ENCODE assay signal across 23 mouse cellular contexts in genomic region chr13:48660741-48661140, GRCm38 (mm10). TPM values are rescaled to one million over a fixed set of nuclear protein-coding genes. Genes with fewer than 3 reads are reported as not detected.
A peak's percentile ranks its signal among the peaks of the same experiment; 100 is the strongest.
DNase-seq lines count a peak whose midpoint lies in the region; ATAC-seq and TF ChIP-seq lines count a peak whose summit lies in the region.
"Had no signal": no experiment of that assay in that cellular context is flagged by ENCODE, and none has a peak within 500 bp of the region (broad histone marks: within the 10 kb centered on the region; RNA-seq: fewer than 3 reads in every experiment).

No protein-coding gene starts in this region.

- H3K27me3 ChIP-seq in heart, postnatal 0 days (ENCODE audit: control insufficient read depth, insufficient read depth, low read length), result peaks cover 99% of the 10 kb centered on the region
- H3K27me3 ChIP-seq in embryonic facial prominence, embryonic 10.5 days (replicated peaks; ENCODE audit: low read depth, poor library complexity, severe bottlenecking), result peaks cover 100% of the 10 kb centered on the region
- H3K27me3 ChIP-seq in embryonic facial prominence, embryonic 14.5 days (replicated peaks; ENCODE audit: control insufficient read depth, insufficient read depth, low read length), result peaks cover 98% of the 10 kb centered on the region
- H3K27me3 ChIP-seq in stomach, postnatal 0 days (ENCODE audit: control insufficient read depth, insufficient read depth, low read length), result peaks cover 3% of the 10 kb centered on the region; the same call in 1 of the 2 replicates

- H3K4me3 ChIP-seq in heart, postnatal 0 days (ENCODE audit: low read depth, low read length), result 0 out of 2 replicates have a peak overlapping the region, but pooled peaks have one; percentile 33
- H3K4me3 ChIP-seq in embryonic facial prominence, embryonic 10.5 days, result peak overlapping the region; percentile 67; the same call in 1 of the 2 replicates
- 0 out of 2 replicates have a peak overlapping the region, but pooled peaks have one; percentile 29 for H3K4me3 ChIP-seq in embryonic facial prominence, embryonic 14.5 days (ENCODE audit: low read depth, low read length)
- peak overlapping the region; percentile 74; the same call in 1 of the 2 replicates for H3K4me3 ChIP-seq in stomach, postnatal 0 days (ENCODE audit: low read depth, low read length)
- H3K4me3 ChIP-seq: forebrain, embryonic 13.5 days; gastrocnemius, adult 2 months; hindbrain, embryonic 13.5 days; intestine, embryonic 15.5 days had no signal

- no peak overlapping the region for H3K9ac ChIP-seq in heart, postnatal 0 days (replicated peaks; ENCODE audit: low read depth, low read length)
- H3K9ac ChIP-seq in embryonic facial prominence, embryonic 14.5 days (ENCODE audit: low read depth, low read length), result no peak overlapping the region
- H3K9ac ChIP-seq in stomach, postnatal 0 days (ENCODE audit: low read length), result 0 out of 2 replicates have a peak overlapping the region, but pooled peaks have one; percentile 0
- H3K9ac ChIP-seq: forebrain, embryonic 13.5 days; hindbrain, embryonic 13.5 days had no signal

- 18% methylated on average over 6 of the region's 6 CpGs for WGBS in heart, postnatal 0 days
- WGBS in embryonic facial prominence, embryonic 10.5 days, result 9% methylated on average over 6 of the region's 6 CpGs
- WGBS in embryonic facial prominence, embryonic 14.5 days, result 23% methylated on average over 6 of the region's 6 CpGs
- 22% methylated on average over 6 of the region's 6 CpGs for WGBS in stomach, postnatal 0 days

- no peaks in the 10 kb centered on the region for H3K9me3 ChIP-seq in heart, postnatal 0 days (replicated peaks; ENCODE audit: control insufficient read depth, low read length)
- H3K9me3 ChIP-seq in embryonic facial prominence, embryonic 10.5 days, result no peaks in the 10 kb centered on the region
- H3K9me3 ChIP-seq in embryonic facial prominence, embryonic 14.5 days (ENCODE audit: control insufficient read depth, low read length), result no peaks in the 10 kb centered on the region
- H3K9me3 ChIP-seq in stomach, postnatal 0 days (ENCODE audit: control insufficient read depth, low read length), result no peaks in the 10 kb centered on the region
- H3K9me3 ChIP-seq: forebrain, embryonic 13.5 days; heart, embryonic 13.5 days; hindbrain, embryonic 13.5 days; intestine, embryonic 15.5 days had no signal

- H3K4me1 ChIP-seq in heart, postnatal 0 days (ENCODE audit: control insufficient read depth, insufficient read depth), result no peaks in the 10 kb centered on the region
- peaks cover 76% of the 10 kb centered on the region for H3K4me1 ChIP-seq in embryonic facial prominence, embryonic 10.5 days
- peaks cover 16% of the 10 kb centered on the region for H3K4me1 ChIP-seq in embryonic facial prominence, embryonic 14.5 days (ENCODE audit: control insufficient read depth, insufficient read depth, low read length)
- peaks cover 2% of the 10 kb centered on the region; the same call in 1 of the 2 replicates for H3K4me1 ChIP-seq in stomach, postnatal 0 days (replicated peaks; ENCODE audit: control insufficient read depth, insufficient read depth)

- no peak overlapping the region for H3K4me2 ChIP-seq in heart, postnatal 0 days (ENCODE audit: low read depth, low read length)
- H3K4me2 ChIP-seq in embryonic facial prominence, embryonic 14.5 days (ENCODE audit: low read depth, low read length), result peak overlapping the region; percentile 73
- peak overlapping the region; percentile 67 for H3K4me2 ChIP-seq in stomach, postnatal 0 days (replicated peaks; ENCODE audit: low read depth)
- H3K4me2 ChIP-seq: hindbrain, embryonic 13.5 days; intestine, embryonic 15.5 days had no signal

- ATAC-seq in heart, postnatal 0 days (ENCODE audit: insufficient read depth, low read depth), result no peak
- ATAC-seq in embryonic facial prominence, embryonic 14.5 days (ENCODE audit: low read depth), result no peak
- ATAC-seq in stomach, postnatal 0 days (ENCODE audit: low FRiP score, low TSS enrichment), result no peak
- ATAC-seq: forebrain, embryonic 13.5 days; intestine, embryonic 15.5 days had no signal

- no peak overlapping the region for H3K27ac ChIP-seq in heart, postnatal 0 days (ENCODE audit: low read depth)
- no peak overlapping the region for H3K27ac ChIP-seq in embryonic facial prominence, embryonic 10.5 days (replicated peaks)
- H3K27ac ChIP-seq in embryonic facial prominence, embryonic 14.5 days (replicated peaks; ENCODE audit: low read depth, low read length), result no peak overlapping the region
- peak overlapping the region; percentile 89 for H3K27ac ChIP-seq in stomach, postnatal 0 days (replicated peaks)
- H3K27ac ChIP-seq: forebrain, embryonic 13.5 days; gastrocnemius, adult 2 months; heart, embryonic 13.5 days; hindbrain, embryonic 13.5 days; intestine, embryonic 15.5 days had no signal

- DNase-seq in heart, postnatal 0 days (ENCODE audit: low spot score), result no peak
- DNase-seq in heart, adult 8-10 months (ENCODE audit: low spot score), result no peak
- DNase-seq in embryonic facial prominence, embryonic 10.5 days (ENCODE audit: low spot score), result peak; percentile 18
- no peak for DNase-seq in embryonic facial prominence, embryonic 14.5 days (ENCODE audit: low spot score)
- DNase-seq in stomach, postnatal 0 days (ENCODE audit: low spot score), result no peak
- no peak for DNase-seq in urinary bladder, postnatal 4 days (ENCODE audit: low spot score in 2 of 2)
- no peak for DNase-seq in embryo, embryonic 9.5 days (ENCODE audit: extremely low spot score)
- DNase-seq: adrenal gland, postnatal 10 days; cerebellum, adult 11-12 months; cerebellum, adult 9-10 months; cerebellum, postnatal 25 days; gastrocnemius, adult 2 months; gastrocnemius, postnatal 25 days had no signal

- no peak for TF ChIP-seq CTCF in heart, postnatal 0 days (IDR thresholded peaks at IDR 0.05; ENCODE audit: low read depth)
- no peak for TF ChIP-seq CTCF in stomach, postnatal 0 days (IDR thresholded peaks at IDR 0.05; ENCODE audit: low read depth)

- no peaks in the 10 kb centered on the region for H3K36me3 ChIP-seq in heart, postnatal 0 days (replicated peaks; ENCODE audit: control insufficient read depth, insufficient read depth, low read length)
- no peaks in the 10 kb centered on the region for H3K36me3 ChIP-seq in embryonic facial prominence, embryonic 10.5 days (replicated peaks)
- H3K36me3 ChIP-seq in embryonic facial prominence, embryonic 14.5 days (ENCODE audit: control insufficient read depth, insufficient read depth, low read length), result no peaks in the 10 kb centered on the region
- H3K36me3 ChIP-seq in stomach, postnatal 0 days (ENCODE audit: control insufficient read depth, insufficient read depth, low read length), result no peaks in the 10 kb centered on the region
- H3K36me3 ChIP-seq: heart, embryonic 13.5 days; hindbrain, embryonic 13.5 days; intestine, embryonic 15.5 days had no signal

- no peak for TF ChIP-seq EP300 in heart, postnatal 0 days (IDR thresholded peaks at IDR 0.05; ENCODE audit: low read depth)
- TF ChIP-seq EP300 in stomach, postnatal 0 days (optimal IDR thresholded peaks at IDR 0.05), result no peak

RNA-seq across cellular contexts. Expression of gene Barx1, which starts 2.1 kb away (rescaled TPM):
- not detected in 2 replicates for total RNA-seq in heart, postnatal 0 days (2014; rRNA removed; ENCODE audit: low replicate concordance)
- 0.08 TPM in 1 of 2 replicates, not detected in the other for polyA plus RNA-seq in heart, postnatal 0 days (2015; fragmentation: Nextera tagmentation; extraction: Ambion mirVana)
- not detected for total RNA-seq in heart, adult 8-10 months (2022)
- polyA plus RNA-seq in embryonic facial prominence, embryonic 10.5 days (2016; fragmentation: Nextera tagmentation; extraction: Ambion mirVana), result 43.5 and 57.9 TPM in 2 replicates
- 30.9 and 34.4 TPM in 2 replicates for polyA plus RNA-seq in embryonic facial prominence, embryonic 14.5 days (2014; fragmentation: Nextera tagmentation; extraction: Ambion mirVana)
- polyA plus RNA-seq in stomach, postnatal 0 days (2015; fragmentation: Nextera tagmentation; extraction: Ambion mirVana), result 164 and 201 TPM in 2 replicates
- total RNA-seq: gastrocnemius, adult 2 months; gastrocnemius, postnatal 25 days; granulocyte monocyte progenitor cell, adult 5-6 weeks; heart, postnatal 10 days; heart, postnatal 4 days; MEL had no signal
- polyA plus RNA-seq: C2C12; cortical plate, adult 2 months; forebrain, embryonic 13.5 days; hindbrain, embryonic 13.5 days had no signal

RNA-seq across cellular contexts. Expression of gene Ptpdc1, which starts 35.3 kb away (rescaled TPM):
- total RNA-seq in heart, postnatal 0 days (2014; rRNA removed; ENCODE audit: low replicate concordance), result 5.6 and 5.7 TPM in 2 replicates
- polyA plus RNA-seq in heart, postnatal 0 days (2015; fragmentation: Nextera tagmentation; extraction: Ambion mirVana), result 3.1 and 3.5 TPM in 2 replicates
- 1 to 10 TPM; 4.7 to 5.9 (median 5.7) TPM for total RNA-seq in heart, adult 8-10 months (2022)
- 7.7 and 10.5 TPM in 2 replicates for polyA plus RNA-seq in embryonic facial prominence, embryonic 10.5 days (2016; fragmentation: Nextera tagmentation; extraction: Ambion mirVana)
- 15.6 and 19.4 TPM in 2 replicates for polyA plus RNA-seq in embryonic facial prominence, embryonic 14.5 days (2014; fragmentation: Nextera tagmentation; extraction: Ambion mirVana)
- polyA plus RNA-seq in stomach, postnatal 0 days (2015; fragmentation: Nextera tagmentation; extraction: Ambion mirVana), result 3.1 and 3.2 TPM in 2 replicates

Comparison
In these comparisons a context has a peak if more than half of its experiments do, and no peak if none do; other contexts are left out.
1. RNA of gene Barx1, which starts 2.1 kb away (polyA plus RNA-seq): 164 to 201 TPM in stomach, postnatal 0 days, 43.5 to 57.9 TPM in embryonic facial prominence, embryonic 10.5 days and 30.9 to 34.4 TPM in embryonic facial prominence, embryonic 14.5 days; 0.08 TPM in heart, postnatal 0 days; every median in the first group is over 10 times any median in the second.
2. Peak in every context shown above with its lines, with median percentiles within 50 percentile points of each other: H3K4me3 ChIP-seq.